Mouse (Mus musculus) thymus, adult 2 months (tissue): ENCODE data around the gene Myl12a.

ENCODE experiments used
- CTCF ChIP-seq: fragments of 200-500 bp; IDR thresholded peaks from 2 replicates; pipeline ENCODE4 v1.5.1; 2012; ENCODE audit warnings: mild to moderate bottlenecking, control low read depth, low read length, moderate library complexity, borderline replicate concordance; ENCODE audit not compliant: control insufficient read depth, poor library complexity, insufficient read depth; ENCODE audit errors: extremely low read depth
- POLR2A ChIP-seq: fragments of 200-500 bp; IDR thresholded peaks from 2 replicates; pipeline ENCODE4 v1.6.1; 2012; ENCODE audit warnings: mild to moderate bottlenecking, low read length, control low read depth, moderate library complexity; ENCODE audit not compliant: control insufficient read depth, poor library complexity, insufficient read depth; ENCODE audit errors: extremely low read depth

- TF ChIP-seq CTCF: no peak
- no peak for TF ChIP-seq POLR2A
Measured at GRCm38 (mm10) chr17:71025922-71026321, 23.2 kb upstream of the Myl12a start.
